Mouse (Mus musculus): Measurements from ENCODE around the gene Sycp2. TPM values are rescaled to one million over a fixed set of nuclear protein-coding genes. Genes with fewer than 3 reads are reported as not detected.

Gene Sycp2
- polyA plus RNA-seq, 1 experiment from 2014 or later = 0.20 TPM

GRCm38 (mm10) chr2:178326750-178327465, 80.6 kb downstream of the Sycp2 start:
- no peaks in the 10 kb centered on the region for H3K27me3 ChIP-seq (ENCODE audit: insufficient read depth, low read length)
- H3K27ac ChIP-seq (ENCODE audit: low read depth) = no peak overlapping the region
- WGBS = 17% methylated on average over 5 of the region's 5 CpGs
- peak; percentile 61 for DNase-seq
- H3K9ac ChIP-seq = no peak overlapping the region
- no peaks in the 10 kb centered on the region for H3K36me3 ChIP-seq (ENCODE audit: insufficient read depth)
- H3K4me2 ChIP-seq = peak overlapping the region; percentile 21
- H3K4me3 ChIP-seq (ENCODE audit: low read depth, low read length) = no peak overlapping the region
- ATAC-seq (ENCODE audit: insufficient read depth) = peak; percentile 69; the same call in 1 of the 2 replicates
- no peaks in the 10 kb centered on the region for H3K9me3 ChIP-seq (ENCODE audit: low read depth, low read length)
- no peak for TF ChIP-seq CTCF (IDR thresholded peaks at IDR 0.05; ENCODE audit: low read depth)
- no peaks in the 10 kb centered on the region for H3K4me1 ChIP-seq (ENCODE audit: insufficient read depth)

GRCm38 (mm10) chr2:178326067-178326466, 81.4 kb downstream of the Sycp2 start:
- Histone ChIP-seq H3K4me1 (ENCODE audit: insufficient read depth) (no peaks in the 10 kb centered on the region), H3K4me3 (ENCODE audit: low read depth, low read length) (no peak overlapping the region), H3K27me3 (ENCODE audit: insufficient read depth, low read length) (no peaks in the 10 kb centered on the region), H3K9ac (no peak overlapping the region), H3K4me2 (no peak overlapping the region), H3K27ac (ENCODE audit: low read depth) (no peak overlapping the region), H3K36me3 (ENCODE audit: insufficient read depth) (no peaks in the 10 kb centered on the region), H3K9me3 (ENCODE audit: low read depth, low read length) (no peaks in the 10 kb centered on the region)
- 84% methylated on average over 10 of the region's 10 CpGs for WGBS
- ATAC-seq (ENCODE audit: insufficient read depth) (no peak), DNase-seq (no peak)
- TF ChIP-seq CTCF (IDR thresholded peaks at IDR 0.05; ENCODE audit: low read depth) = no peak

GRCm38 (mm10) chr2:178324818-178325217, 82.7 kb downstream of the Sycp2 start:
- Histone ChIP-seq H3K27ac (ENCODE audit: low read depth) (no peak overlapping the region), H3K27me3 (ENCODE audit: insufficient read depth, low read length) (no peaks in the 10 kb centered on the region), H3K4me3 (ENCODE audit: low read depth, low read length) (no peak overlapping the region), H3K9me3 (ENCODE audit: low read depth, low read length) (no peaks in the 10 kb centered on the region), H3K36me3 (ENCODE audit: insufficient read depth) (no peaks in the 10 kb centered on the region), H3K4me2 (no peak overlapping the region), H3K4me1 (ENCODE audit: insufficient read depth) (no peaks in the 10 kb centered on the region), H3K9ac (no peak overlapping the region)
- DNase-seq (no peak), ATAC-seq (ENCODE audit: insufficient read depth) (no peak)
- no peak for TF ChIP-seq CTCF (IDR thresholded peaks at IDR 0.05; ENCODE audit: low read depth)
- WGBS = 70% methylated on average over 4 of the region's 4 CpGs

GRCm38 (mm10) chr2:178324410-178324809, 83.1 kb downstream of the Sycp2 start:
- Histone ChIP-seq H3K36me3 (ENCODE audit: insufficient read depth) (no peaks in the 10 kb centered on the region), H3K9me3 (ENCODE audit: low read depth, low read length) (no peaks in the 10 kb centered on the region), H3K27me3 (ENCODE audit: insufficient read depth, low read length) (no peaks in the 10 kb centered on the region), H3K4me2 (no peak overlapping the region), H3K4me1 (ENCODE audit: insufficient read depth) (no peaks in the 10 kb centered on the region), H3K9ac (no peak overlapping the region), H3K4me3 (ENCODE audit: low read depth, low read length) (no peak overlapping the region), H3K27ac (ENCODE audit: low read depth) (no peak overlapping the region)
- WGBS = 76% methylated on average over 3 of the region's 3 CpGs
- DNase-seq (no peak), ATAC-seq (ENCODE audit: insufficient read depth) (no peak)
- TF ChIP-seq CTCF (IDR thresholded peaks at IDR 0.05; ENCODE audit: low read depth) = no peak

- no peak overlapping the region for H3K4me3 ChIP-seq (ENCODE audit: low read depth, low read length)
- no peaks in the 10 kb centered on the region for H3K4me1 ChIP-seq (ENCODE audit: insufficient read depth)
- DNase-seq = no peak
- no peaks in the 10 kb centered on the region for H3K9me3 ChIP-seq (ENCODE audit: low read depth, low read length)
- WGBS = 81% methylated on average over 10 of the region's 10 CpGs
- ATAC-seq (ENCODE audit: insufficient read depth) = no peak
- TF ChIP-seq CTCF (IDR thresholded peaks at IDR 0.05; ENCODE audit: low read depth) = no peak
- no peak overlapping the region for H3K27ac ChIP-seq (ENCODE audit: low read depth)
- H3K27me3 ChIP-seq (ENCODE audit: insufficient read depth, low read length) = no peaks in the 10 kb centered on the region
- H3K4me2 ChIP-seq = no peak overlapping the region
- H3K9ac ChIP-seq = no peak overlapping the region
- H3K36me3 ChIP-seq (ENCODE audit: insufficient read depth) = no peaks in the 10 kb centered on the region
Observed at GRCm38 (mm10) chr2:178321271-178321670, 86.2 kb downstream of the Sycp2 start.

- no peaks in the 10 kb centered on the region for H3K4me1 ChIP-seq (ENCODE audit: insufficient read depth)
- H3K27ac ChIP-seq (ENCODE audit: low read depth) = no peak overlapping the region
- H3K9ac ChIP-seq = no peak overlapping the region
- no peaks in the 10 kb centered on the region for H3K27me3 ChIP-seq (ENCODE audit: insufficient read depth, low read length)
- no peak overlapping the region for H3K4me2 ChIP-seq
- ATAC-seq (ENCODE audit: insufficient read depth) (no peak), DNase-seq (no peak)
- H3K4me3 ChIP-seq (ENCODE audit: low read depth, low read length) = no peak overlapping the region
- no peak for TF ChIP-seq CTCF (IDR thresholded peaks at IDR 0.05; ENCODE audit: low read depth)
- 71% methylated on average over 7 of the region's 7 CpGs for WGBS
- no peaks in the 10 kb centered on the region for H3K36me3 ChIP-seq (ENCODE audit: insufficient read depth)
- no peaks in the 10 kb centered on the region for H3K9me3 ChIP-seq (ENCODE audit: low read depth, low read length)
Observed at GRCm38 (mm10) chr2:178319766-178320165, 87.7 kb downstream of the Sycp2 start.

- no peak for DNase-seq
- no peak for ATAC-seq (ENCODE audit: insufficient read depth)
- Histone ChIP-seq H3K27me3 (ENCODE audit: insufficient read depth, low read length) (no peaks in the 10 kb centered on the region), H3K27ac (ENCODE audit: low read depth) (no peak overlapping the region), H3K36me3 (ENCODE audit: insufficient read depth) (no peaks in the 10 kb centered on the region), H3K4me2 (no peak overlapping the region), H3K4me1 (ENCODE audit: insufficient read depth) (no peaks in the 10 kb centered on the region), H3K9me3 (ENCODE audit: low read depth, low read length) (no peaks in the 10 kb centered on the region), H3K9ac (no peak overlapping the region), H3K4me3 (ENCODE audit: low read depth, low read length) (no peak overlapping the region)
- no peak for TF ChIP-seq CTCF (IDR thresholded peaks at IDR 0.05; ENCODE audit: low read depth)
- WGBS = 80% methylated on average over 1 of the region's 1 CpGs
Observed at GRCm38 (mm10) chr2:178316281-178316680, 91.2 kb downstream of the Sycp2 start.
